Mouse (Mus musculus): ENCODE measurements at regions not wholly inside any gene's neighbourhood (a gene's known extent, or its start where the extent isn't known, plus 50 kb on each side); places are given as distances from the start of the nearest gene placed in this dataset.
A peak's percentile ranks its signal among the peaks of the same experiment; 100 is the strongest.
"Not testable (repeated sequence)": the region's sequence is repeated elsewhere in the genome, so short reads cannot be mapped to it uniquely, and the experiment has no call there.

DNA sequence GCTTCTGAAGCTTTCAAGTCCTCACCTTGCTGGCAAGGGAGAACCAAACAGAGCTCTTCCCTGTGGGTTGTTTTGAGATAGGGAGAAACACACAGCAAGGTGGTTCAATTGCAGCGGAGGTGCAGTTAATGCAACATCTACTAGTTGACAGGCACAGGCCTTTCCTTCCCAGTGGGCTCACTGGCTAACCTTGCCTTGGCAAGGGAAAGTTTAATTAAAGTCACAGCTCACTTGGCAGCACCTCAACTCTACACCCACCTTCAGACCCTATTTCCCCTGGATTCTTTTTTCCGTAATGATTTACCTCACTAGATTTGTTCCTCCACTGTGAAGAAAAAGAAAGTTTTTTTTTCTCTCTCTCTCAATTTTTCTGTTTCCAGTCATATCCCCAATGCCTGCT lies 314.5 kb downstream of the Tlr4 start:
- no peak for DNase-seq

DNA sequence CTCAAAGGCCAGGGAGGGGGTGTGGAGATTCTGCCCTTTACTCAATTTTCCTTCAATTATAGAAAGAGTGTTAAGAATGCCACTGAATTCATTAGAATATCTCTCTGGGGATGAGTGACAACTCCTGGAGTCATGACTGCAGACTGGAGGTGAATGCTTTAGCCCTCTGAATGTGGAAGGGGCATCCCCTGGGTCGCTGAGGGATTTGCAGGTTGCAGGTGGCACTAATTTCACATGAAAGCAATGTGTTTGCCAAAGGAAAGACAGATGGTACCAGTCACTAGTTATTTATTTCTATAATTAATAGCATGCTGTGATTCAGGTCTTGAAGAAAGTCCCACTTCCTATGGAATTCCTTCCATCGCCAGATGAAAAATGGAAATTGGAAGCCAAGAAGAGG lies 321.1 kb downstream of the Tlr4 start:
- no peak for DNase-seq

DNA sequence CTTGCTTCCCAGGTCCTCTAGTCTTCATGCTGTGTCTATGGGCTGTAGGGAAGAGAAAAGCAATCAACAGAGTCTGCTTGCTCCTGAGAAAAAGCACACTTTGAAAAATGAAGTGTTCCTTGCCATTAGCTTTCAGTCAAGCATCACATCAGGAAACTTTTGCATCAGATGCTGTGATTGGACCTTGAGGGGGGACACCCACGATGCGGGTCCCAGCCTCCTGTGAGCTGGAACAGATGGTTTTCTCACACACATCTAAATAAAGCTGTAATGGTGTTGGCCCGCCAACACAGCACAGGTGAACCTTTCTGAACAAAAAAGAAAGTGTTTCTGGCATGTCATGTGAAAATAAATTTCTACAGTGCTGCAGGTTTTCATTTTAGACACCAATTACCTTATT lies 335.3 kb downstream of the Tlr4 start:
- DNase-seq, result no peak

DNA sequence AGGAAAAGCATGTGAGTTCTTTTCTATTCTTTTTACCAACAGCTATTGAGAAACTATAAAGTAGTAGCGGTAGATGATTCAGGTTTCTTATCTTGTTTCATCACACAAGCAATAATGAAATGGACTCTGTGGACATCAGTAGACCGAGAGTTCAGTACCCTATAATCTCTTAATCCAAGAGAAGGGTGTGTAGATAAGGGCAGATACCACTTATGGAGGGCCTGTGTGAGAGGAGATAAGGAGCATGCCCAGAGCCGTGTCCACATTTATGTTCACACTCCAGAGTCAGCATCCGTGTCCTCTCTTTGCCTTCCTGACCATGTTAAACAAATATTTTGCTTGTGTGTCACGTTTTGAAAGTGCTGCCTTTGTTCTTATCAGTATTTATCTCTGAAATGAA lies 340.3 kb downstream of the Tlr4 start:
- DNase-seq, result no peak

DNA sequence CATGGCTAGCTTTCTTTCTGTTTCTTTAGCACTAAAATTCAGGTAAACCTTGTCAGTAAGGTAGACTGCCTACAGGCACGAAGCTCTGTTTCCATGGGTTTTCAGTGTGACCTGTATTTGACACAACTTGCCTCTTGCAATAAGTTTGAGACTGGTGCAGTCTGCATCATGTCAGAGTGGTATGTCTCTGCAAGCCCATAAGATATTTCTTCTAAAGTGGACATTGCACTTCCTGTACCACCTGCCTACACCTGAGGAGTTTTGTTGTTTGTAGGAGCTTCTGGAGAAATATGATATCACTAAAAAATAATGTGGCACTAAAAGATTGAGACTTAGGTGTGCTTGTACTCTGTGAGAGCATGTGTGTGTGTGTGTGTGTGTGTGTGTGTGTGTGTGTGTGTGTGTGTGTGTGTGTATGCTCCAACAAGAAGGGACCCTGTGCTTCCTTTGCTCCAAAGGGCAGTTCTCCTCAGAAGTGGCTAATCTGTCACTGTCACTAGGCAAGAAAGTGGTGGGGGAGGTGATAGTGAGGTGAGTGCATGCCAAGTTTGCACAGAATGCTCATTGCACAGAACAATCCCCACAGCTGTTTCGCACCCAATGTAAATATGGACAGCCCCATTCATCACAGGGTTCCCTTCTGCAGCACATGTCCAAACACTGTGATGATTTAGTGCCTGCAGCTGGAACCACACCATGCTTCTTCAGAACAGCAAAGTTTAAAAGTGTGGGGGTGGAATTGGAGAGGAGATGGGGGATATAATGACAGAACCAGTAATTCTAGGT lies 360.5 kb downstream of the Tlr4 start:
- DNase-seq, result no peak

DNA sequence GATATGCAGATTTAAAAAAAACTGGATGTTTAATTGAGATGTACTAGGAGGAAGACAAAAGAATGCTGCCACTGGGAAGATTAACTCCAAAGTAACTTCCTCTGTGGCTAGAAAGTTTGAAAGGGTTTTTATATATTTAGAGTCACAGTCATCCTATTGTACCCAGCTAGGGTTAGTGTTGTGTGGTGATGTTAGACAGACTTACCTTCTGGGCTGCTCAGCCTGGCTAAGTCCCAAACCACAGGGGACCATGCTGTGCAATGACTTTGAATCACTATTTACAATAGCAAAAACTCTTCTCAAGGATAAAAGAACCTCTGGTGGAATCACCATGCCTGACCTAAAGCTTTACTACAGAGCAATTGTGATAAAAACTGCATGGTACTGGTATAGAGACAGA lies 363.2 kb downstream of the Tlr4 start:
- no peak for DNase-seq

DNA sequence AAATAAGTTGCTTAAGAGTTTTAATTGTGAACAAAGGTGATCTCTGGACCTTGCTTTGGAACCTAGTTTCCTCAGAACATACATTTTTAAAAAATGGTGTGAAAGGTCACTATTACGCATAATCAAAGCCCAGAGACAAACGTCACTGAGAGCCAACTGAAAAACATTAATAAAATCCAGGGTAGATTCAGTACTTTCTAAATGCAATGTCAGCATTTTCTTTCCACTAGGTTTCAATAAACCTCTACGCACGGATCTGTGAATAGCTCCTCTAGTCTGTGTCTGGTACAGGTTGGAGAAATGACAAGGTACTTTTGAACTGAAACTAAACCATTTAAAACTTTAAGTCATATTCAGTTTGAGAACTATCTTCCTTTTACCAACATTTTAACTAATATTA lies 367.0 kb downstream of the Tlr4 start:
- no peak for DNase-seq

DNA sequence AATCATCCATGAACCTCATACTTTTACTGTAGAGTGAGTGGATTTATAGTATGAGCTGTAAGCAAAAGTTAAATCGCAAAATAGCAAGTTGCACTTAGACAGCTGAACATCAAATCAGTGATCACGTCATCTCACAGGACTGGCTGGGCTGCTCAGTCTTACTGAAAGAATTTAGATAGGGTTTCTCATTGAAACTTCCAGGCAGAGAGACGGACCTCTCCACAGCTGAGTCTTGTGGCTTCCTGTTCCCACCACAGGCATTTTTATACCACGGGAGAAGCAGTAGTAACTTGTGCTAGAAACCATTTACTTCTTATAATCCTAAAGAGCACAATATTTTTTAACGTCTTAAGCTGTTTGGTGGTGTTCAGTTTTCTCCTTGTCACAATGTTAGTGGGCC lies 369.5 kb downstream of the Tlr4 start:
- no peak for DNase-seq

DNA sequence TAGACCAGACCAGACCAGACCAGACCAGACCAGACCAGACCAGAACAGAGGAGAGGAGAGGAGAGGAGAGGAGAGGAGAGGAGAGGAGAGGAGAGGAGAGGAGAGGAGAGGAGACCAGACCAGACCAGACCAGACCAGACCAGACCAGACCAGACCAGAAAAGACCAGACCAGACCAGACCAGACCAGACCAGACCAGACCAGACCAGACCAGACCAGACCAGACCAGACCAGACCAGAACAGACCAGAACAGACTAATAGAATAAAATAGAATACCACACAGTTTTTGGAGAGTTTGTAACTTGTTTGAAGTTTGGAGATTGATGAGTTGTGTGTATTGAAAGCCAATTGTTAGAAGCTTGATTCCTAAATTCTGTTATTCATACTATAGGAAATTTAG lies 381.0 kb downstream of the Tlr4 start:
- DNase-seq, result peak; percentile 70

DNA sequence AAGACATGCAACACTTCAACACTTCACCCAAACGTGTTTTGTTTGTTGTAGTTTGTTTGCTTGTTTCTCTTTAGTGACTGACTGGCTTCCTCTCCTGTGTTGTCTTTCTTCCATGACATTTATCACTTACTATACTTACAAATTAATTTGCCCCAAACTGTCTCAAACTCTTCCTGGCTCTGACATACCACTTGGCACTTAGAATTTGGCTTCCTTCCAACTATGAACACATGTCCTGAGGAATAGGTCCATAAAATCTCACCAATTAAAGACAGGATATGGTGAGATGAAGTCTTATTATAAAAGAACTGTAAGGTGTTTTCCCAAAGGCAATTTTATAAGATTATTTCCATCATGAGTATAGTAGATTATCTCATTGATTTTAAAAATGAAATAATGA lies 386.0 kb downstream of the Tlr4 start:
- DNase-seq, result no peak

DNA sequence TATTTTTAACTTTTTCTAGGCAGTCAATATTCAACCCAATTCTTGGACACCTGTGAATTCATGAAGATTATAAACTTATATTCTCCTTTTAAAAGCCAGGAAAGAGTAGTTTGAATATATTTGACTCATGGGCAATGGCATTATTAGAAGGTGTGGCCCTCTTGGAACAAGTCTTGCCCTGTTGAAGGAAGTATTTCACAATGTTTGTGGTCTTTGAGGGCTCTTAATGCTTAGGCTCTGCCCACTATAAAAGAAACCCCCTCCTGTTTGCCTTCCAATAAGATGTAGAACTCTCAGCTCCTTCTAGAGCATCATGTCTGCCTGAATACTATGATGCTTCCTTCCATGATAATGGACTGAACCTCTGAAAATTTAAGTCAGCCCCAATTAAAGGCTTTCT lies 397.1 kb downstream of the Tlr4 start:
- DNase-seq, result no peak

DNA sequence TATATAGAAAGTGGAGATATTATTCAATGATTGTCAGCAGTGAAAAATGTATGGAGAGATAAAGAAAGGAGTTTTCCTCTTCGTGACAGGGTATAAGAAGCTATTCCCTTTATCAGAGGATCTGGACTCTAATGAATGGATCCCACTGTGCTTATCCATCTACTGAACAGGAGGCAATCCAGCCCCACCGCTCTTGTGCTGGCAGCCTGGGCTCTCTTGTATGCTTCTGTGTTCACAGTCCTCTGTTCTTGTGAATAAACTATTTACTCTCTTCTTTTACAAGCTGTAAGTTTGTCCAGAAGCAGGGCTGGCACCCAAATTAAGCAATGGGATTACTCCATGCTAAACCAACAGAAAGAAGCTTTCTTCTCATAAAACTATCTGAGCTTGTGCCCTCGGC lies 401.8 kb downstream of the Tlr4 start:
- DNase-seq, result no peak

DNA sequence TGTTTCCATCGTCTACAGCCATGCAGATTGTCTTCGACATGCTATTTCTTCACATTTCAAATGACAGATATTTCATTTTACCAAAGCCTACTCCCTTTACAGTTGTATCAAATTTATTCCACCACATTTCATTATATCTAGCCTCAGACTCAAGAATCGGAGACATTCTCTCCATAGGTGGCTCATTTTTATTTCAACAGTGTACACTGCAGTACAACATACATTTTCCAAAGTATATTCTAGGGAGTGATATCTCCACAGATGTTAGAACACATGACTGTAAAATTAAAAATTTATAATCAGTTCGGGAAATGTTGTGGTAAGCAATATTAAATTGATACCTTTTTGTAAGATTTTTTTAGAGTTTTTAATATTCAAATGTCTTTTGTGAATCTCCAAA lies 446.2 kb downstream of the Tlr4 start:
- DNase-seq, result no peak

DNA sequence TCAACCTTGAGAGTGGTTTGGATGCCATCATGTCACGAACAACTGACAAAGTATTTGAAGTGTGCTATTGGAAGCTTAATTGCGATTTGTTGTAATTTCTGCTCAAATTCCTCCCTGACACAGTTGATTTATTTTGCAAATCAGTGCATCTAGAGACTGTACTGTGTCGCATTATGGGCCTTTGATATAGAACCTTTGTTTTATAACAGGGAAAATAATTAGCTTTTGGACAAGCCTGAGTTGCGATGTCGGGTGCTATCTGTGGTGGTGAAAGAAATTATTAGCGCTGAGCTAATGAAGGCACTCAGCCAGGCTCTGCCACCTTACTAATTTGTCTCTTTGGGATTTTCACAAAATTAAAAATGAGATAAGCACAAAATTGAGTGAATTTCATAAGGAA lies 473.6 kb downstream of the Tlr4 start:
- no peak for DNase-seq

DNA sequence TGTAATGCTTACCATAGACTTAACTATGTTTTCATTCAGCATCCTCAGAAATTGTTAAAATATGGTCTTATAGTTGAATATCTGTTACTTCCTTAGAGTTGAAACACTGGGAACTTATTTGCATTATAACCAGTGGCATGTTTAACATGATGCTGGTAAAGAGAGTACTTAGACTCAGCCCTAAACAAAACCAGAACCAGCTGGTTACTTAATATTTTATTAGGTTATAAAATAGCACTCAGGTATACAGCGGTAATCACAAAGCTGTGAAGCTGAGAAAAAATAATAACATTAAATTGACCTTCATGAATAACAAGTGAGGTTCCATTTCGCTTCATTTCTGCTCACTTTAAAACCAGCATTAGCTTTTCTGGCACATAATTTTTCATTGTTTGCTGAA lies 474.4 kb downstream of the Tlr4 start:
- no peak for DNase-seq

DNA sequence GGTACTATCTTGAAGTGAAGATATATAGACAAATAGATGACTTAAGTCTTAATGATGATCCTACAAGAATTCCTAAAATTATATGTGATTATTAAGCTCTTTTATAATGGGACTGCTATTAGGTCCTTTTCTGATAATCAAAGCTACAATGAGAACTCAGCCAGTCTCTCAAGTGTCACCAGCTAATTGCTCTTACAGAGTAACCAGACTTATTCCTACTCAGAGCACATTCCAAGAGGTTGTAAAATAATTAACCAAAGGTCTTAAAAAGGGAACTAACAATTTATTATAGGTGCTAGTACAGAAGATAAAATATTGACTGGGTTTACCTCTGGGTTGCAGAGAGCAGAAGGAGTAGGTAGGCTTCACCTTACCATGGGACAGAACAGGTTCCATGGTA lies 492.7 kb downstream of the Tlr4 start:
- DNase-seq, result not testable (repeated sequence)

Data from gastrocnemius, postnatal 25 days (tissue).